Comparison of ENCODE assay signal across 8 mouse cellular contexts in the genomic region with DNA sequence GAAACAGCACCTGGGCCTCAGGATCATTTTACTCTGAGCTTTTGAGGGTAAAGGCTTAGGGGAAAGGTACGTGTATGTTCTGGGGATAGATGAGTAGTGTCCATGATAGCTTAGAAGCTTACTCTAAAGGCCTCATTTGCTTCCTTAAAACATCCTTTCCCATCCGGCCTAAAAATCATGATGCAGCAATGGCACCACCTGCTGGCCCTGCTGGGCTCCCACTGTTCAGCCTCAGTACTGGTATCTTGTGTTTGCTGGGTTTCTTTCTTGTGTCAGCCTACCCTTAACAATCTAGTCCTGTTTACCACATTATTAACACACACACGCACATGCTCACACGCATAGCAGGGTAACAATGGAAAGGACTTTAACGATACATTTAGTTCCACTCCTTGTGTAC. TPM values are rescaled to one million over a fixed set of nuclear protein-coding genes. Genes with fewer than 3 reads are reported as not detected.
A peak's percentile ranks its signal among the peaks of the same experiment; 100 is the strongest.
DNase-seq lines count a peak whose midpoint lies in the region; ATAC-seq and TF ChIP-seq lines count a peak whose summit lies in the region.

No protein-coding gene starts in this region.

- H3K36me3 ChIP-seq in heart, embryonic 16.5 days (ENCODE audit: control insufficient read depth, insufficient read depth) = peaks cover 5% of the 10 kb centered on the region
- no peaks in the 10 kb centered on the region for H3K36me3 ChIP-seq in liver, postnatal 0 days (replicated peaks; ENCODE audit: insufficient read depth, low read length)
- H3K36me3 ChIP-seq in neural tube, embryonic 13.5 days = no peaks in the 10 kb centered on the region

- H3K4me1 ChIP-seq in heart, embryonic 16.5 days (ENCODE audit: control insufficient read depth, insufficient read depth, low read length) = no peaks in the 10 kb centered on the region
- H3K4me1 ChIP-seq in liver, postnatal 0 days (ENCODE audit: insufficient read depth) = no peaks in the 10 kb centered on the region
- no peaks in the 10 kb centered on the region for H3K4me1 ChIP-seq in neural tube, embryonic 13.5 days (replicated peaks)

- no peak overlapping the region for H3K4me3 ChIP-seq in heart, embryonic 16.5 days (ENCODE audit: low read length)
- H3K4me3 ChIP-seq in liver, postnatal 0 days (ENCODE audit: low read depth, low read length) = no peak overlapping the region
- no peak overlapping the region for H3K4me3 ChIP-seq in neural tube, embryonic 13.5 days

- H3K4me2 ChIP-seq in heart, embryonic 16.5 days (ENCODE audit: low read depth, low read length) = no peak overlapping the region
- no peak overlapping the region for H3K4me2 ChIP-seq in liver, postnatal 0 days (ENCODE audit: low read depth, low read length)
- H3K4me2 ChIP-seq in neural tube, embryonic 13.5 days = no peak overlapping the region

- TF ChIP-seq EP300 in liver, postnatal 0 days (IDR thresholded peaks at IDR 0.05; ENCODE audit: low read depth) = no peak

- H3K27ac ChIP-seq in heart, embryonic 16.5 days (ENCODE audit: low read length) = no peak overlapping the region
- H3K27ac ChIP-seq in liver, postnatal 0 days (ENCODE audit: low read depth) = no peak overlapping the region
- no peak overlapping the region for H3K27ac ChIP-seq in neural tube, embryonic 13.5 days (replicated peaks)

- no peaks in the 10 kb centered on the region for H3K9me3 ChIP-seq in heart, embryonic 16.5 days (replicated peaks; ENCODE audit: control insufficient read depth, low read length)
- no peaks in the 10 kb centered on the region for H3K9me3 ChIP-seq in liver, postnatal 0 days (ENCODE audit: low read length)
- H3K9me3 ChIP-seq in neural tube, embryonic 13.5 days = no peaks in the 10 kb centered on the region

- no peak overlapping the region for H3K9ac ChIP-seq in heart, embryonic 16.5 days (ENCODE audit: low read length)
- H3K9ac ChIP-seq in liver, postnatal 0 days (replicated peaks) = no peak overlapping the region
- no peak overlapping the region for H3K9ac ChIP-seq in neural tube, embryonic 13.5 days

- 0 out of 2 replicates have a peak, but pooled peaks have one; percentile 45 for ATAC-seq in heart, embryonic 16.5 days (replicated peaks; ENCODE audit: extremely low read depth, insufficient read depth, low FRiP score)
- ATAC-seq in liver, postnatal 0 days = peak; percentile 56
- peak; percentile 81 for ATAC-seq in neural tube, embryonic 13.5 days (ENCODE audit: low read depth)

- TF ChIP-seq CTCF in liver, postnatal 0 days (IDR thresholded peaks at IDR 0.05; ENCODE audit: low read depth) = peak; percentile 86

- DNase-seq in CD4-positive, CD25-positive, alpha-beta regulatory T cell, adult 2 months (ENCODE audit: low read depth, low spot score) = peak; percentile 76
- peak; percentile 66 to 91 for DNase-seq in adrenal gland, adult (ENCODE audit: inconsistent age in 2 of 2, low spot score in 1 of 2)
- DNase-seq in embryo, embryonic 11.5 days (ENCODE audit: low read depth, low spot score) = peak; percentile 37
- peak; percentile 71 to 72 for DNase-seq in kidney, postnatal 25 days
- DNase-seq in liver, postnatal 0 days = peak; percentile 69
- DNase-seq in thymus, postnatal 25 days = peak; percentile 51

- 32% methylated on average over 5 of the region's 5 CpGs for WGBS in heart, embryonic 16.5 days
- WGBS in liver, postnatal 0 days (ENCODE audit: insufficient replicate concordance) = 40% methylated on average over 5 of the region's 5 CpGs
- 35% methylated on average over 5 of the region's 5 CpGs for WGBS in neural tube, embryonic 13.5 days

- H3K27me3 ChIP-seq in heart, embryonic 16.5 days (ENCODE audit: control insufficient read depth, insufficient read depth, low read length) = no peaks in the 10 kb centered on the region
- H3K27me3 ChIP-seq in liver, postnatal 0 days (ENCODE audit: insufficient read depth, low read length) = no peaks in the 10 kb centered on the region
- no peaks in the 10 kb centered on the region for H3K27me3 ChIP-seq in neural tube, embryonic 13.5 days

RNA-seq across cellular contexts. Expression of gene Cd34, which starts 23.6 kb away (rescaled TPM):
- 110 and 124 TPM in 2 replicates for polyA plus RNA-seq in heart, embryonic 16.5 days (2015; fragmentation: Nextera tagmentation; extraction: Ambion mirVana)
- polyA plus RNA-seq in liver, postnatal 0 days (2015; fragmentation: Nextera tagmentation; extraction: Ambion mirVana) = 6.4 and 6.5 TPM in 2 replicates
- polyA plus RNA-seq in neural tube, embryonic 13.5 days (2015; fragmentation: Nextera tagmentation; extraction: Ambion mirVana) = 40.9 and 44.6 TPM in 2 replicates
